Mouse (Mus musculus) embryo, embryonic 10 days (tissue): ENCODE measurements around the gene Pax8.

Experiments used
- DNase-seq: peaks from one replicate; pipeline ENCODE4 v3.0.0-alpha.2; 2015; ENCODE audit warnings: low spot score

Pax8 gene

DNA sequence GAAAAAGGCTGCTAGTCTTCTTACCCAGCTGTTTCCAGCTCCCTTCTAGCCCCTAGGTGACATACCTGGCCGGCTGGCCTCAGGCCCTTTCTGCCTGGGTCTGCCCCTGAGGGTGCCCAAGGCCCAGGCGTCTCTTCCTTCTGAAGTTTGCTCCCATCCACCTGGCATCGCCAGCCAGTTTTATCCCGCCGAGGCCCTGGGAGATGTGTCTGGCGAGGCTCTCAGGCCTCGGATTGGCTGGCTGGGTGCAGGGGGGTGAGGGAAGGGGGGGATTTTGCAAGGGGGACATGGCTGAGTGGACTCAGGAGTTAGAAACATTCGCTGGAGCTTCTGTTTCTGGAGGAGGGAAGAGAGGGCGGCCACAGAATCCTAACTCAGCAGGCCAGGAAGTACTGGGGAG lies at the start of gene Pax8:
Gene Pax8 (minus strand): TSS at position 180 of the 400 bp plus-strand sequence.
- DNase-seq, result no peak

DNA sequence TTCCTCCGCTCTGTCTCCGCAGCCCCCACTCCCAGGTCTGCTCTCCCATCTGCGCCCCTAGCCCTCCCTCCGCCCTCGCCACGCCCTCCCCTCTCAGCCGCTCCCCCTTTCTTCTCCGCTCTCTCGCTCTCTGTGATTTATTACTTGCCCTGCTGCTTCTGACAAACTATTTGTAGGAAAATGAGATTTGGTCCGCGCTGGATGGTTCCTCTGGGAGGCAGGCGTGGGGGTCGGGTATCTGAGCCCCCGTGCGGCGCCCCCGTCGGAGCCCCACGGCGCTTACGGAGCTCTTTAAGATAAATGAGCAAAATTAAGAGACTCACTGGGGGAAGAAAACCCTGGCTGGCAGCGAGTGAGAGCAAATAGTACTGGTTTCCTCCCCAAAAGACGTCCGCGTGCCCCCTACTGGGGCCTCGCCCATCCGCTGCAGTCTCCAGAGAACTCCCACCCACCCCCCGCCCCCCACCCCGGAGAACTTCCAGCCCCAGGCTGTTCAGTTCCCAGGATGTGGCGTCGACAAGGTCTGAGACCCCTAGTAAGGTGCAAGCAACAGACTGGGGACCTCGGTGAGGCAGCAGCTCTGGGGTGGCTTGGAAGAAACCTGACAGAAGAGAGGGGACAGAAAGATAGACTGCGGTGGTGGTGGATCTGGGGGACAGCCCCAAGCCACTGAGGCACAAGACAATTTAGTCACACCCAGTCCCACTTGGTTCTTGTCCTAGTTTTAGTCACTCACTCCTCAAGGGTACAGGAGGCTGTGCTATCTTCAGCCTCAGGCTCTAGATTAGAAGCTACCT lies 46.2 kb upstream of the Pax8 start:
- peak; percentile 86 for DNase-seq

DNA sequence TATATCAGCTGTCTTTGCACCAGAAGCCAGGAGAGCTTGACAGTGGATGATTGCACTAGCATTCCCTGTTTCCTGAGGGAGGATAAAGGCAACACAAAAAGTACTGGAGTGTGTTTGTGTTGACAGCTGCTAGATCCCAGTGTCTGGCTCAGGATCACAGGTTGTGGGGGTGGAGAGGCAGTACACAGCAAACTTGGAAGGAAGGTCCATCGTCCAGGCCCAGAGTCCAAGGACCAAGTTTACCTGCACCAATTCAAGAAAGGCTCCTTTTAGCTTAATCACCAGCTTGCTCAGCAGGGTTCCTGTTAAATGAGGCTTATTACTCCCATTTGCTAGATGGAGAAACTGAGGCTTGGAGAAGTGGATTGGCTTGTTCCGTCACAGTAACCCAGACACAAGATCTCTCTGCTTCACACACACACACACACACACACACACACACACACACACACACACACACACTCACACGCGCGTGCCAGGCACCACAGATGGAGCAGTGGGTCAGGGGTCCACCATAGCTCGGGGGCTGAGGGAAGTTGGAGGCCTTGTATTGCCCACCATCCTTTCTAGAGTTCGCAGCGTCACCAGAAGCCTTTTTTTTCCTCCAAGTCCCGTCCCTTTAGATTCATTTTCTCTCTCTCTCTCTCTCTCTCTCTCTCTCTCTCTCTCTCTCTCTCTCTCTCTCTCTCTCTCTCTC lies 45.3 kb upstream of the Pax8 start:
- no peak for DNase-seq

DNA sequence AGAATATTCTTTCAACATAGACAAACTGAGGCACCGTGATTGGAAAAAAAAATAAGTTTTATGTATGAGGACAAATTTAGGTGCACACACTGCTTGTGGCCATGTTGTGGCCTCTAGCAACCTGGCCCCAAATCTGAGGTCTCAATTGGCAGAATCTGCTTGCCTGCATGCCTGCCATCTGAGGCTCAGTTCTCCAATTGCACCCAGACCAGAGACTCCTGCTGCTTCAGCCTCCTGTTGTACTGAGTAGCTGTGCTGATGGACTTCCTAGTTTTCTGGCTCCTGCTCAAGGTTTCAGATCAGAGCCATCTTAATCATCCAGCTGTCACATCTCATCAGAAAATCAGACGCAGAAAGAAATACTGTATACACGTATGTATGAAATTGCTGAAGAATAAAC lies 41.5 kb upstream of the Pax8 start:
- no peak for DNase-seq

DNA sequence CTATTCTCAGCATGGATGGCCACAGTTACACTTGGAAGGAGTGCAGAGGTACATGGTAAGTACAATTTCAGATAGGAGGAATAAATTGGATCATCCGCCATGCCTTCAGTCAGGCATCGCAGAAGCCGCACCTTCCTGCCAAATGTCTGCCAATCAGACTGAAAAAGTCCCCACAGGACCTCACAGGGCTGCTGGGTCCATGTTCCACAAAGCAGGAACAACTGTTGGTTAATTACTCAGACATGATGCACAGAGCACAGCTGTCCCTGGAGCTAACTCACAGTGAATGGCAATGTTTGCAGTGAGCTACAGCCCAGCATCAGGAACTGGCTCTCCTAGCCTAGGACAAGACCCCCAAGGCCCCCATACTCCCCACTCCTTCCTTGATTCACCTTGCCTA lies 32.0 kb upstream of the Pax8 start:
- DNase-seq, result no peak

DNA sequence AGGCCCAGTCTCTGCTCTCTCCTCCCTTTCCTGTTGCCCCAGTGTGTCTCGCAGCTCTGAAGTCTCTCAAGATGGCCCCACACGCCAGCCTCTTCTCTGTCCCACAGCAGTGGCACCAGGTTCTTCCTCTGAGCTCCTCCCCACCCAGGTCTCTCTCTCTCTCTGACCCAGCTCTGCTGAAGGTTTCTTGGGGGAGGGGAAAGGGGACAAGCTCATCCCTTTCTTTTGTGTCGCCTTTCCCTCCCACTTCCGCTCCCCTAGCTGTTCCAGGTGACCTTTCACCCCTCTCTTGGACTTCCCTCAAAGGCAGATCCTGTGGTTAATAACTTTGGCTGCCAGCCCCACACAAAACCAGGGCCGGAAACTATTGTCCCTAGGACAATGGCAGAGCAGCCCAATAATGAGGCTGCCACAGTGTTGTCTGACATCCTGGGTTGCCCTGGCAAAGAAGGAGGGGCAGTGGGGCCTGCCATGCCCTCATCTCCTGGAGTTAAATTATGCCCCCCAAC lies 27.6 kb upstream of the Pax8 start:
- peak; percentile 88 for DNase-seq

DNA sequence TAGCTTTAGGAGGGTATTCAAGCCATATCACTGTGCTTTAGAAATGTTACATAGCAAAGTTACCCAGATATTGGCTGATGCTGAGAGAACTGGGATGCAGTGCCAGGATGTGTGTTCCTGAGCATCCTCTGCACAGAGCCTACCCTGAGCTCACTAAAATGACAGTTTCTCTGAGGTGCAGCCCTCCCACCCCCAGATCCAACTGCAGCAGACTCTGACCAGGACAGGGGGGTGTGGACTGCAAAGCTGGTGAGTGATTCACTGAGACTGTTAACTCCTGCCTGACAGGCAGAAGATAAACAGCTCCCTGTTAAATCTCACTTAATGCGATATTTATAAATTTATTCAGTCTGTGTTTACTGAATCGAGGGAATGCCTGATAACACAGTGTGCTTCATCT lies 25.5 kb upstream of the Pax8 start:
- no peak for DNase-seq

DNA sequence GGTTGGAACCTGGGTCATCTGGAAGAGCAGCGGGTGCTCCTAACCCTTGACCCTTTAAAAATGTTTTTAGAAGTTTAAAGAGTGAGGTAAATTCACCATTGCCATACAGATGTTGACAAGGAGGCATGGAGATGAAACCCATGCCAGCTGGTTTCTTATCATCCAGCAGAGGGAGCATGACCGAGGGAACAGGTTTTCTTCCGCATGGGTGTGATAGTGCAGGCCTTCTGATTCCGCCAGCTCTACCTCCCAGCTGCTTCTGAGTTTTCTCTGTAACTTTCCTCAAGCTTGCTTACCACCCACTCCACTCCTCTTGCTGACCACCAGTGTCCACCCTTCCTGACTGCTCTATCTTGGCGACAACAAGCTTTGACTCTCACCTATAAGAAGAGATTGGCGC lies 15.2 kb upstream of the Pax8 start:
- DNase-seq, result peak; percentile 68

DNA sequence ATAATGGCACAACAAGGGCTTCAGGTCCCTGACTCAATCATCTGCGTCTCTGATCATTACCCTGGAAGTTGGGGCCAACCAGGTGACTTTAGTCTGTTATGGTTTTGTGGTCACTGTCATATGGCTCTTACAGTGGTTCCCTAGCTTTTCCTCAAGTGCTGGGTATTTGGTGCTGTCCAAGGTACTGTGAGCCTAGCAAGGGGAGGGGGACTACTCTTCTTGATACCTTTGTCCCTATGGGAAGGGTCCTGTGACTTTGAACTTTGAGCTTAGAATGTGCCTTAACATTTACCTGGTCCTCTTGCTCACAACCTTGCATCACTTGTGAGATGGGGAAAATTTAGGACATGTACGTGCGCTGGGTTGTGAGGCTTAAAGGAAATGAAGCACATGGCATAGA lies 13.3 kb upstream of the Pax8 start:
- peak; percentile 61 for DNase-seq

DNA sequence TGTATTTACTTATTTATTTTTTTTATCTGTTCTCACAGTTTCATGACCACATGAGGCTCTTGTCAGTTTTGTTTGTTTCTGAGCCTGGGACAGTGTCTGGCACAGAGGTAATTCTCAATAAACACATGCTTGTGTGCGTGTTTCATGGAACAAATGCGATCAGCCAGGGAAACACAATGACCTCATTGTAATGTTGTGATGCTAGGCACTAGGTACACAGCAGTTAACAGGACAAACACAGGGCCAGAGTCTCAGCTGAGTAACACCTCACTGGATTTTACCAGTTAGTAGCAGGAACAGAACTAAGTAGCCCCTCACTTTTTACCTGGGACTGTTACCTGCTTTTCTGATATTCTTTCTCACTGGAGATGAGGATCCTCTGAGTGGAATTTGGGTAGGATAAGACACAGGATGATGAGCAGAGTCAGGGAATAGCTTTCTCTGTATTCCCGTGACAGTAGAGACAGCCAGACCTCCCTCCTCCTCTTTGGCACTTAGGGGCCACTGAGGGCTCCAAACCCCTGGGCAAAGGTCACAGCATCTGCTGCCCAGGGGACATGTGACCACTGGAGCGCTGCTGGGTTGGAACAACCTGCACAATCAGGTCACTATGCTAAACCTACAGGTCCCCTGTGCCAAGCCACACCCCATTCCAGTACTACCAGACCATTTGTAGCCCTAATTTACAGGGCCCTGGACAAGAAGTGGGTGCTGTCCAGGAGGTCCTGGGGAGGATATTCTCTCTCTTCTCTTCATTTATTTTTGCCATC lies 11.8 kb upstream of the Pax8 start:
- DNase-seq, result no peak

DNA sequence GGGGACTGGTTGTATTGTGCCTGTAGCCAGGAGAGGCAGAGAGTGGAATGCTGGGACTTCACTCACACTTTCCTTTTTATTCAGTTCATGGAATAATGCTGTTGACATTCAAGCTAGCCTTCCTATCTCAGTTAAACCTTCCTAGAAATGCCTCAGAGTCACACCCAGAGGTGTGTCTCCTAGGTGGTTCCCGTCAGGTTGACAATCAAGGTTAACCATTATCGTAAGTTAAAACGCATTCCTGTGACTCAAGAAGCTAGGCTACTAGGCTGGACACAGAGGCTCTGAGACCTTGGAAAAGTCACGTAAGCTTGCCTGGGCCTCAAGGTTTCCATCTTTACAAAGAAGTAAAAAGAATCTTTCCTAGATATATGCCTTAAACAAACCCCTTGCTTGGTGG lies 10.0 kb upstream of the Pax8 start:
- no peak for DNase-seq

DNA sequence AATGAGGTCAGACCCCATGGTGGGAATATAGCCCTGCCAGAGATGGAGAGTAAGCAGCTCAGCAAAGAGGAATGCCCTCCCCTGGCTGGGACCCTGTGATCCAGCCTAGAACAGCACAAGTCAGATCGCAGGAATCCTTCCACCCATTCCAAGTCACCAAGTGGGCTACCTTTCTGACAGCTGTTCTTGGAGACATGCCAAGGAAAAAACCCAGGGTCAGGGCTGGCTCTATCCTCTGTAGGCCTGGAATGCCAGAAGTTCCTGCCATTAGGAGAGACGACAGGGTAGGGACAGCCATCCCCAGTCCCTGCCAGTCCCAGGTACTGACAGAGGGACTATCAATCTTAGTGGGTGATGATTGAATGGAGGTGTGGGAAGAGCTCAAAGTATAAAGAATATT lies 4.5 kb upstream of the Pax8 start:
- no peak for DNase-seq

DNA sequence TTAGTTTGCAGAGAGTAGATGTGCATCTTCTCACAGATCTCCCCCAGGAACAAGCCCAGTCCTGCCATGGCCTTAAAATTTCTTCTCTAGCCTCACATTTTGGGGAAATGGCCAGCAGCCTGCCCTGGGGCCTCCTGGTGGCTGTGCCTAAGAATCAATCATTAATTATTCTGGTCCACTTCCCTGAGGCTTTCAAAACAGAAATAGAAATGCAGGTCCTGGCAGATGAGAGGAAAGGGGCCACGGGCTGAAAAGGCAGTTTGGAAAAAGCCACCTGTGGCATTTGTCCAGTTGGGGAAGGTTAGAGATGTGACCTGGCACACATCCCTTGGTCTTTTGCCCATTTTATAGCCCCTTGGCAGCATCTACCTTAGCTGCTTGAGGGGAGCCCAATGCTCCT lies 3.8 kb upstream of the Pax8 start:
- DNase-seq, result no peak

DNA sequence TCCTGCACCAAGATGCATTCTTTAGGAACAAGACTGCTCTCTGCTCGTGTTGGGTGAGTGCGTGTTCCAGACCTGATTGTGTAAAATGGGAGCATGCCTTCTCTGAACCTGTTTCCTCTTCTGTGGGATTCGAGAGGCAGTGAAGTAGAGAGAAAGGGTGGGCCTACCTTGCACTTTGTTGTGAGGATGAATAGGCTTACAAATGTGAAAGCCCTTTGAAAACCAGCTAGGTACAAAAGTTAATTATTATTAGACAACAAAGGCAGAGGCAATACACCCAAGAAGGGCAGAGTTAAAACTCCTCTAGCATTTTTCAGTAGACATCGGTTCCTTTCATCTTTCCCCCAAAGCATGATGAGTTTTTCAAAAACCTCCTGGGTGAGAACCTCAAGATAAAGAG lies 3.2 kb upstream of the Pax8 start:
- DNase-seq, result no peak

DNA sequence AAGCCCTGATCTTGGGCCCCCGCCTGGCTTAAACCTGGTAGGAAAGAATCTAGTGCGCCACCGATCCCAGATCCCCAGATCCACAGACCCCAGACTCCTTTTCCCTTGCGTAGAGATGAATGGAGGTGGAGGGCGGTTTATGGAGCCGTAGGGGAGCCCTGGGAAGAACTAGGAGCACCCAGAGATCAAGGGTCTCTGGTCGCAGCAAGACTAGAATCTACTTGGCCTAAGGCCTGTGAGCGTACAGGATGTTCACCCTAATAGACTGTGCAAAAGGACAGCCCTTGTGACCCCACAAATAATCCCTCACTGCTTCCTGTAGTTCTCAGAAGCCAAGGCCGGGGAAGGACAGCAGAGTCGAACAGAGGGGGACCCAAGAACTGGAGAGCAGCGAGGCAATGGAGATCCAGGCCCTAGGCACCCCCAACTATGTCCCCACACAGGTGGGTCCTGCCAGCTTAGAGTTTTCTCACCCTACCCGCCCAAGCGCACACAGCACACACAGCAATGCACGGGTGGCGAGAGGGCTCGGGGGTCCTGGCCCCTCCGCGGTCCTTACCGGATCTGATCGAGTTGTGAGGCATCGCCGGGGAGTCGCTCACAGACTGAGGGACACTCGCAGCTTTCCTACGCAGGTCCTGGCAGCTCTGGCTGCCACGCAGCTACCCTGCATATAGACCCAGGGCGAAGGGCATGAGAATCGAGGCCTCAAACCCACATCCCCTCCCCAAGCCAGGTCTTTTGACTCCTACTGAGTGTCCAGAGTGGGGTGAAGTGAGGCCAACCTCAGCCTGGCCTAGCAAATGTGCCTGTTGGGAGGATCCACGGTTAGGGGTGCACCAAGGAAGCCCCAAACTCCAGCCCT lies 653 bp downstream of the Pax8 start:
- peak; percentile 22 for DNase-seq

DNA sequence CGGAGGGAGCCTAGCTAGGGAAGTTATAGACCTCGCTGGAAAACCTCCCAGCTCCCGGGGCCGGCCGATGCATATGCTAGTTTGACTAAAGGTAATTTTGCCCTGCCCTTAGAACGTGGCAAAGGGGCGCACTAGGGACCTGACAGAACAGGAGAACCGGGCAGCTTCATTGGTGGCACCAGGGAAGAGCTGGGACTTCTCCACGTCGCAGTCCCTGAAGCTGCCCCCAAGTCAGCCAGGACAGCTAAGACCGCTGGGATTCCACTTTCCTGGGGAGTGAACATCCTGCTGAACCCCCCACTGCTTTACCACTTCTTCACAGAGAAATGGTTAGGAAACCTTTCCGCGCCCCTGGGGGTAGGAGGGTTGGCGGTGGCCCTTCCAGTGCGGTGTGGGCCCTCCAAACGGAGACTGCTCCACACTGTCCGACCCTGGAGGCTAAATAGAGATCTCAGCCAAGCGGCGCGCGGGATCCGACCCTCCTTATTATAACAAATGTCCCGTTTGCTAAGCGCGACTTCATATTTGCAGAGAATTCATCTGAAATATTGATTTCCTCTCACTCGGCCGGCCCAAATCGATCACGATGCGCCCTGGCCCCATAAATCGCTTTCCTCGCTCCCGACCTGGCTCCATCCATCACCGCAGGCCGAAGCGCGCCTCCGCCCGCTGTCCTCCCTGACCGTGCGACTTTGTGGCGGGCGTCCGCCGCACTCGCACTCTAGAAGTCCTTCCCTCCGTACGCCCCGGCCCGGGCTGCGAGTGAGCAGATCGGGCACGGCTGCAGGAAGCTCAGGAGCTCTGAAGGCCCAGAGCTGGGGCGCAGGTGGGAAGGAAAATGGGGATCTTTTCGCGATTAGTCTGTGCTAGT lies 1.5 kb downstream of the Pax8 start:
- peak; percentile 75 for DNase-seq

DNA sequence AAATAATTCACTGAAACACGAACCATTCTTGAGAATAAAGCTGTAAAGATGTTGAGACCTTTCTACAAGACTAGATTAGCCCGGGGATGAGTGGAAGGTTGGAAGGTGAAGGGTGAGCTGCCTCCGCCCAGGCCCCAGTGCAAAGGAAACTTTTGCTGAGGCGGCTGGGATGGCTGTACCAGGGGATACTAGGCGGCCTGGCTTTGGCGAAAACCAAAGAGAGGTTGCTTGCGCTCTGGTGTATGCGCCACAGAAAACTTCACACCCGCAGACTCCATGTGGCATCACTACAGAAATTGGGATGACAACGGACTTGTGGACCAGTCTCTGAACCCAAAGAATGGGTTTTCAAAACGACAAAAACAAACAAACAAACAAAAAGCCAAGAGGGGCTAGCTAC lies 2.7 kb downstream of the Pax8 start:
- peak; percentile 48 for DNase-seq

DNA sequence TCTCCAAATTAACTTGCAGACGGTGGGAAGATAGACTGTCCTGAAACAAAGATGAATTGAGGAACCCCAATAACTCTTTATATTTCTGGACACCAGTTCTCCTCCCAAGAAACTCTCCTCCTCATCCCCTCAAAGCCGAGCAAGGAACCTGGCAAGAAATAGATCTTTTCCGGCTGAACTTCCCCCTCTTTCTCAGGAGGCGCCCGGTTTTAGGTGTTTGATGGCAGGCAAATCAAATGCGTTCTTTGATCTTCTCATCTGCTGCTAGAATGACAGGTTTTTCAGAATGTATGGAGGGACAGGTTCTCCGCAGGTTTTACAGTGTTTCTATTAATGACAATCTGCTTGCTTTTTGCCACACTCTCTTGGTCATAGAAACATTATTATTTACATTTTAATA lies 3.3 kb downstream of the Pax8 start:
- DNase-seq, result no peak

DNA sequence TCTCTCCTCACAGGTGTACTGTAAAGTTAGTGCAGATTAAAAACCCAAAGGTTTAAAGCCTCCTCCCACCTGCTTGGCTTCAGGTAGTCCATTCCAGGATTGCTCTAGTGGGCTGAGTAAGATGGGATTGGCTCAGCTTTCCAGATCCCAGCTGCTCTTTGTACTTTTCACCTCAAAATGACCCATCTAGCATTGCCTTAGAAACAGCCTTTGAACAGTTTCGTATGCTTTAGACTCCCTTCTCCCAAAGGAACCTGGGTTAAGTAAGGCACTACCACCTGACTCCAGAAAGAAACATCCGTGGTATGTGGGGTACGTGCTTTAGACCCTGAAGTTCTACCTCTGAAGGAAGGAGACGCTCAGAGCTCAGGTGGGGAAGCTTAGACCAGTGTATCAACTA lies 6.3 kb downstream of the Pax8 start:
- DNase-seq, result no peak

DNA sequence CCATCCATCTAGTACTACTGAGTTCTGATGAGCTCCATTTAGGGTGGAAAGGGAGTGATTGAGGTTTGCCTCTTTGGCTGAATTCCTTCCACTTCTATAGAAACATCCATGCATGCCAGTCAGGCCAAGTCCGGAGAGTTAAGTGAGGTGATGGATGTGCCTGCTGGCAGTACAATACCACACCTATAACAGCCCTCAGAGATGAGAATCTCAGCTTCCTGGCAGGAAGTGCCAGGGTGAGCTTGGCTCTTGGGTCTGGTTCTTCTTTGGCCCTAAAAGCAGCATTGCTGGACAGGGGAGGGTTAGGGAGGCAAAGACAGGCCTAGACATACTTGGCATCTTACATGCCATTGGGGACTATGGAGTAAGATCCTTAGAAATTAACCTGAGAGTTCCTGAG lies 7.0 kb downstream of the Pax8 start:
- no peak for DNase-seq

DNA sequence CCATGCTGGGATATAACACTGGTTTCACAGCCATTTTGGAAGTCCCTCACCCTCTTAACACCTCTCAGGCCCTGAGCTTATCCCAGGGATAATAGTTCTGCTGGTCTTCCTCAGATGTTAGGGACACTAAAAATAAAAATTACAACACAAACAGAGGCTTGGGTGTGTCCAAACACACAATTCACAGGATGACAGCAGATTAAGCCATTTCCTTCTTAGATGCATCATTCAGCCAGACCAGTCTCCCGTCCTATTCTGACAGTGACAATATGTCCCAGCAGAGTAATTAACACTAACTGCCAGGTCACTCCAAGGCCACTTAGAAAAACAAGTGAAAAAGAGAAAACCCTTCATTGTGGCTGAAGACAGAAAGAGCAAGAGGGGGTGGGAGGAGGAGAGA lies 8.2 kb downstream of the Pax8 start:
- no peak for DNase-seq
